Mouse (Mus musculus) neural tube, embryonic 12.5 days (tissue): ENCODE results near the gene Lmntd2. TPM values are rescaled to one million over a fixed set of nuclear protein-coding genes. Genes with fewer than 3 reads are reported as not detected.

ENCODE experiments used
- ATAC-seq: fragments of 200-750 bp; cut with Nextera tagmentation; 2 replicates; pipeline ENCODE4 v1.8.0; 2017; ENCODE audit warnings: low read depth, mild to moderate bottlenecking, moderate TSS enrichment, moderate library complexity; ENCODE audit not compliant: low FRiP score
- H3K27ac ChIP-seq: fragments of 300-500 bp; sonication (generic); 2 replicates; pipeline ENCODE4 v1.5.1; 2016
- H3K27me3 ChIP-seq: fragments of 300-500 bp; sonication (generic); replicated peaks from 2 replicates; pipeline ENCODE4 v1.6.1; 2016; ENCODE audit warnings: mild to moderate bottlenecking
- H3K36me3 ChIP-seq: fragments of 300-500 bp; sonication (generic); 2 replicates; pipeline ENCODE4 v1.6.1; 2016; ENCODE audit warnings: mild to moderate bottlenecking
- H3K4me1 ChIP-seq: fragments of 300-500 bp; sonication (generic); 2 replicates; pipeline ENCODE4 v1.6.1; 2016
- H3K4me2 ChIP-seq: fragments of 300-500 bp; sonication (generic); replicated peaks from 2 replicates; pipeline ENCODE4 v1.6.1; 2016; ENCODE audit warnings: mild to moderate bottlenecking
- H3K4me3 ChIP-seq: fragments of 300-500 bp; sonication (generic); 2 replicates; pipeline ENCODE4 v1.5.1; 2016
- H3K9ac ChIP-seq: fragments of 300-500 bp; sonication (generic); 2 replicates; pipeline ENCODE4 v1.6.1; 2016; ENCODE audit warnings: mild to moderate bottlenecking
- H3K9me3 ChIP-seq: fragments of 300-500 bp; sonication (generic); 2 replicates; pipeline ENCODE4 v1.6.1; 2016; ENCODE audit warnings: mild to moderate bottlenecking
- WGBS: fragments of 180-500 bp; shearing (Covaris S2); methylation state at CpG from one replicate; pipeline ENCODE4 v1.1.7; 2016; 5-methylcytosine and 5-hydroxymethylcytosine counted together
- polyA plus RNA-seq: library from polyadenylated mRNA; unstranded; fragments of >200 nt; fragmentation: Nextera tagmentation; extraction: Ambion mirVana; gene quantifications from 2 replicates; pipeline ENCODE4 v1.2.1, GENCODE M21; 2016

Lmntd2 gene
- polyA plus RNA-seq, 1 experiment from 2014 or later: 3.8 TPM

DNA sequence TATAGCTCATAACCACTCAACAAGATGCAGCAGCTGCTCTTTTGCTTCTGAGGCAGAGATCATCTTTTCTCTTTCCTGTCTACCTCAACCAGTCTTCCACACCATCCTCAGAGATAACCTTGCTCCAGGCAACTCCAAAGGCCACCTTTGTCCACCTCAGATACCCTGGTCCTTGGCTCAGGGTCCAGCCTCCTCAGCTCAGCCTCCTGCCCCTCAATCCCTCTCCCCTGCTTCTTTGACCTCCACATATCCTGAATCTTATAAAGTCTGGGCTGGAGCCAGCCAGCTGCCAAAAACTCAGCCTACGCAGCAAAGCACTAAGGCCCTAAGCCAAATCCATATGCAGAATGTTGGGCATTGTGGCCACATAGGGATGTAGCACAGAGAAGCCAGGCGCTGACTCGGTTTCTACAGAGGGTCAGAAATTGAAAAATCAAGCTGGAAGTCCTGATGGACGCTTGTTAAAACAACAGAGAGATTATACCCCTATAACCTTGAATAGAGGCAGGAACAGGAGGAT is 8.9 kb upstream of the Lmntd2 start:
- H3K27me3 ChIP-seq: no peaks in the 10 kb centered on the region
- H3K9ac ChIP-seq: no peak overlapping the region
- 94% methylated on average over 4 of the region's 4 CpGs for WGBS
- peaks cover 16% of the 10 kb centered on the region for H3K4me1 ChIP-seq
- peak overlapping the region; percentile 82; the same call in 1 of the 2 replicates for H3K4me2 ChIP-seq
- no peak for ATAC-seq
- no peak overlapping the region for H3K27ac ChIP-seq
- peaks cover 10% of the 10 kb centered on the region for H3K36me3 ChIP-seq
- H3K9me3 ChIP-seq: no peaks in the 10 kb centered on the region; the same call in 1 of the 2 replicates
- H3K4me3 ChIP-seq: no peak overlapping the region

DNA sequence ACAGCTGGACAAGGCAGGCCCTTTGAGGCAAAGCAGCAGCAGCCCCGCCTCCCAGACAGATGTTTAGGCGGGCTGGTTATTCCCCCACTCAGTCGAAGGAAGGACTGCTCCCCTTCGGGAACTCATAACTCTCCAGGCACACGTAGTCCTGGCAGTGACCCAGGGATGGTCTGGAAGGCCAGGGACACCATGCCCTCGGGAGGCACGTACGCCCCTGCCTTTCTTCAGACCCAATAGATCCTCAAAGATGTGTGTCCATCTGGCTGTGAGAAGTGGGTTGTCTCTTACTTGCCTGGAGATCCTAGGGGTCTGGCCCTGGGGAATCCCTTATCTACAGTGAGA is 8.2 kb upstream of the Lmntd2 start:
- peaks cover 17% of the 10 kb centered on the region for H3K36me3 ChIP-seq
- no peaks in the 10 kb centered on the region; the same call in 1 of the 2 replicates for H3K9me3 ChIP-seq

DNA sequence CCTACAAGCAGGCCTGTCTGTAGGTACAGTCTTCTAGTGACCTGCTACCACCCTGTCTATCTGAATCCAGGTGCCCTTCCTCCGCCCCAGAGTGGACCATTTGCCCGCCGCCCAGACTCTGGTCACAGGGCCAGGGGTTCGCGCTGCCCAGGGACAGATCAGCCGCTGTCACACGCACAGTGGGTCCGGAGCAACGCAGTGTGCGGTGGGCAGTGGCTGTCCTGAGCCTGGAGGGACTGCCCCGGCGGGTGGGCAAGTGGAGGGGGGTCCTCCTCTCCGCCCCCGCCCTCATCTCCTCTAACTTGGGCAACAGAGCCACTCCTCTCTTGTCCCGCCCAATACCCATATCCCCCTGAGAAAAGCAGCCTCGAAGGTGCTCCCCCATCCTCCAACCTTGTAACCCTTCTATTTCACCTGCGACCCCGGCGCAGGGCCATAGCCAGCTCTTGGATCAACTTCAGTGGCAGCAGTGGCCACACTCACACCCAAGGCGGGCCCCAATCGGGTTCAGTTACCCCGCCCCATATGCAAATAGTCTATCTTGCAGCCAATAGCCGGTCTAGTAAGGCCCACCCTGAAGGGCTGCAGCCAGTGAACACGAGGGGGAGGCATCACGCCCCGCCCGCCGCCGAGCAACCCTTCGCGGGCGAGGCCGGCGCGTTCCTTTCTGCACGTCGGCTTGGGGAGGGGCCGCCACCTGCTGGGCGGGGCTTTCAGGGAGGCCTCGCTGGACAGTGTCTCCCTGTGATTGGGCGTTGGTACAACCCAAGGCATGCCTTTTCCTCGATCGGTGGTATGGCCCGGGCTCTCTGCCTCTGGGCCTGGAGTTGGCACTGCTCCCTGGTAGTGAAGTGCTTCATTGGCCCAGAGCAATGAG is 7.6 kb upstream of the Lmntd2 start:
- Histone ChIP-seq H3K27me3 (no peaks in the 10 kb centered on the region), H3K36me3 (peaks cover 17% of the 10 kb centered on the region), H3K9ac (peak overlapping the region; percentile 65), H3K9me3 (no peaks in the 10 kb centered on the region), H3K27ac (peak overlapping the region; percentile 46), H3K4me2 (peak overlapping the region; percentile 82), H3K4me1 (peaks cover 26% of the 10 kb centered on the region), H3K4me3 (peak overlapping the region; percentile 43)
- peak; percentile 96 for ATAC-seq
- 3% methylated on average over 44 of the region's 44 CpGs for WGBS

More for the DNA sequence above, 8.2 kb upstream of the Lmntd2 start:
- Histone ChIP-seq H3K4me2 (peak overlapping the region; percentile 82), H3K9ac (peak overlapping the region; percentile 38), H3K27ac (peak overlapping the region; percentile 46; the same call in 1 of the 2 replicates), H3K4me1 (peaks cover 20% of the 10 kb centered on the region), H3K4me3 (peak overlapping the region; percentile 43), H3K27me3 (no peaks in the 10 kb centered on the region)
- ATAC-seq: no peak; the same call in 1 of the 2 replicates
- 11% methylated on average over 8 of the region's 8 CpGs for WGBS

DNA sequence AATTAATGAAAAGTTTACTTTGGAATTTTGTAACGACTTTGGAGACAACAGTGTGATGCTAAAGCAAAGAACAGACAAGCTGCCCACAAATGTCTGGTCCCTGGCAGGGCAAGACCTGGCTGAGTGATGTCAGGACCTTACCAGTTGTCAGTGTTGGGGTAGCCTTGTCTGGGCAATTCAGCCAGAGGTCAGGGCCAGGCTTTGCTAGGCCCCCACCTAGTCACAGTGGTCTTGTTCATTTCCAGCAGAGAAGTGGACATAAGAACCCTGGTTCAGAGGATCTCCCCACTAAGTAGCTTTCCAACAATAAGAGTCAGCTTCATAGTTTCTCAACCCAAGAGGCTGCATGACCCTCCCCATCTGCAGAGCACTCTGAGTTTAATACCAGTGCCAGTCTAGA is 6.5 kb upstream of the Lmntd2 start:
- no peak overlapping the region for H3K9ac ChIP-seq
- H3K36me3 ChIP-seq: peaks cover 17% of the 10 kb centered on the region
- no peak overlapping the region for H3K27ac ChIP-seq
- ATAC-seq: no peak
- no peak overlapping the region for H3K4me3 ChIP-seq
- 79% methylated on average over 1 of the region's 1 CpGs for WGBS
- peak overlapping the region; percentile 82; the same call in 1 of the 2 replicates for H3K4me2 ChIP-seq
- peaks cover 33% of the 10 kb centered on the region for H3K4me1 ChIP-seq
- no peaks in the 10 kb centered on the region for H3K9me3 ChIP-seq
- H3K27me3 ChIP-seq: no peaks in the 10 kb centered on the region

DNA sequence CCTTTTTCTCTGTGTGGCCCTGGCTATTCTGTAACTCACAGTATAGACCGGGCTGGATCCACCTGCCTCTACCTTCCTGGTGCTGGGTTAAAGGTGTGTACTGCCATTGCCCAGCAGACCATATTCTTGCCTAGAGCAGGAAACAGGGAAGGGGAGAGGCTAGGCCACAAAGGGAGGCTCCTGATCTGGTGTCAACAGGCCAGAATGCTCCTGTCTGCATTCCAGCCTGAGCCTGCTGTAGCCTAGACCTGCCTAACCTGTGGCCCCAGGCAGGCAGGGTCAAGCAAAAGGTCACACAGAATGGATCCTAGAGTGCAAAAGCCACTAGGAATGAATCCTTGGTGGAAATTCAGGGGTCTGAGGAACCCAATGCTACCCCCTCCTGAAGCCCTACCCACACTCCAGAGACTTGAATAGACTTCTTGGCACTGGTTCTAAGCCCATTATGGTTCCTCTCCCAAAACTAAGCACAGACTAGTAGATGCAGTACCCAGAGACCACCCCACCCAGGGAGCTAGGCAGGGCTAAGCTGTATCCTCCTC is 5.7 kb upstream of the Lmntd2 start:
- 100% methylated on average over 1 of the region's 1 CpGs for WGBS
- H3K4me3 ChIP-seq: no peak overlapping the region
- H3K4me2 ChIP-seq: no peak overlapping the region
- no peaks in the 10 kb centered on the region for H3K9me3 ChIP-seq
- H3K27me3 ChIP-seq: no peaks in the 10 kb centered on the region
- no peak for ATAC-seq
- no peak overlapping the region for H3K9ac ChIP-seq
- H3K27ac ChIP-seq: no peak overlapping the region
- H3K4me1 ChIP-seq: peaks cover 40% of the 10 kb centered on the region
- H3K36me3 ChIP-seq: peaks cover 17% of the 10 kb centered on the region

DNA sequence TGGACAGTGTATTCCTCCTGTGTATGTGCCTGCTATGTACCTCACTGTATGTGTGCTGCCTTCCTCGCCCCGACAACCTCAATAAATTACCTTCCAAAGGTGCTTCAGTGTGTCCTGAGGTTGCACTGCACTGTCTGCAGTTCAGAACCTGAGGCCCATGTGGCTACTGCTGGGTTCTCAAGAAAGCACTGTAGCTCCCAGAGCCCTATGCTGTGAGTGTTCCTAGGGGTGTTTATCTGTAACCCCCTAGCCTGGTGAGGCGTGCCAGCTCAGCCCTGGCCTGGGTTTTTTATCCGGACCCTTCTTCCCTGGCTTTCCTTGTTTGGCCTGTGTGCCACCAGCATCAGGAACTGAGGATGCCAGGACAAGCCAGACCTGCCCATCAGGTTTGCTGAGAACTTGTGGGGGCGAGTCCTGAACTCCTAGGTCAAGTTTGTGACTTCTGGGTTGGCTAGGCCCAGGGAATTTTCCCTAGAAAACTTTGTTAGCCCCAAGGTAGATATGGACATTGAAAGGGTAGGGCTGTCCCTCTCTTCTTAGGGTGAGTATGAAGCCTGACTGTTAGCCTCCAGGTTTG is 4.8 kb upstream of the Lmntd2 start:
- H3K9ac ChIP-seq: no peak overlapping the region
- no peaks in the 10 kb centered on the region for H3K27me3 ChIP-seq
- H3K36me3 ChIP-seq: peaks cover 17% of the 10 kb centered on the region
- H3K27ac ChIP-seq: no peak overlapping the region
- H3K9me3 ChIP-seq: no peaks in the 10 kb centered on the region
- WGBS: 87% methylated on average over 5 of the region's 5 CpGs
- no peak overlapping the region for H3K4me3 ChIP-seq
- H3K4me1 ChIP-seq: peaks cover 47% of the 10 kb centered on the region
- H3K4me2 ChIP-seq: no peak overlapping the region
- ATAC-seq: no peak

DNA sequence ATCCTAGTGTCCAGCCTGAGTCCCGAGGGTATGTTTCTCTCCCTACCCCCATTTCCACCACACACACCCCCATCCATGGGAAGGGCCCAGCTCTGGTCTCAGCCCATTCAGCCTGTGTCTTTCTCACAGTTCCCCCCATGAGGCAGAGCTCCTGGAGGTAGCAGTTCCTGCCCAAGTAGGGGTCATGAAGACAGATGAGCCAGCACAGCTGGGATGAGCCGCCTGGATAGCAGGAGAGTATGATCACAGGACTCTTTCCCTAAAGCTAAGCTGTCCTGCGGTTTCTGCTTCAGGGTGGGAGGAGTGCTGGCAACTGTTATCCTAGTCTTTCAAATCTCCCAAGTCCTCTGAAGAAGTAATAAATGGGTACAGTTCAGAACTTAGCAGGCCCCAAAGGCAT is 4.3 kb upstream of the Lmntd2 start:
- H3K4me3 ChIP-seq: no peak overlapping the region
- no peak overlapping the region for H3K4me2 ChIP-seq
- 90% methylated on average over 3 of the region's 3 CpGs for WGBS
- no peak overlapping the region for H3K27ac ChIP-seq
- no peaks in the 10 kb centered on the region for H3K27me3 ChIP-seq
- H3K9me3 ChIP-seq: no peaks in the 10 kb centered on the region
- H3K9ac ChIP-seq: no peak overlapping the region
- peaks cover 17% of the 10 kb centered on the region for H3K36me3 ChIP-seq
- ATAC-seq: no peak
- H3K4me1 ChIP-seq: peaks cover 47% of the 10 kb centered on the region

DNA sequence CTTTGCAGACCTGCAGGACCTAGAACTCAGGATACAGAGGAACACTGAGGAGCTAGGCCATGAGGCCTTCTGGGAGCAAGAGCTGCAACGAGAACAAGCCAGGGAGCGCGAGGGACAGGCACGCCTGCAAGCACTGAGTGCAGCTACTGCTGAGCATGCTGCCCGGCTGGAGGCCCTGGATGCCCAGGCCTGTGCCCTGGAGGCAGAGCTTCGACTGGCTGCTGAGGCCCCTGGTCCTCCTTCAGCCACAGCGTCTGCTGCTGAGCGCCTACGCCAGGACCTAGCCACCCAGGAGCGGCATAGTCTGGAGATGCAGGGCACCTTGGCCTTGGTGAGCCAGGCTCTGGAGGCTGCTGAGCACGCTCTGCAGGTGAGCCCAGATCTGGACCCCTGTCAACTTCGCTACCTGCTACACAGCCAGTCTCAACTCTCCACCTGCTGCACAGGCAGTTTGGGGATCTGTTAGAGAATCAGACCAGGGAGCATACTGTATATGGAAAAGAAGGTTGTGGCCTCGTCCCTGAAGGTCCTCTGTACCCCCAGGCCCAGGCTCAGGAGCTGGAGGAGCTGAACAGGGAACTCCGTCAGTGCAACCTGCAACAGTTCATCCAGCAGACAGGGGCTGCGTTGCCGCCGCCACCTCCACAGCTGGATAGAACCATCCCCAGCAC is 3.6 kb upstream of the Lmntd2 start:
- ATAC-seq: no peak
- no peaks in the 10 kb centered on the region for H3K27me3 ChIP-seq
- H3K36me3 ChIP-seq: peaks cover 17% of the 10 kb centered on the region
- H3K4me2 ChIP-seq: peak overlapping the region; percentile 95
- no peak overlapping the region; the same call in 1 of the 2 replicates for H3K9ac ChIP-seq
- H3K4me3 ChIP-seq: no peak overlapping the region
- peaks cover 47% of the 10 kb centered on the region for H3K4me1 ChIP-seq
- H3K9me3 ChIP-seq: no peaks in the 10 kb centered on the region
- no peak overlapping the region for H3K27ac ChIP-seq
- 93% methylated on average over 17 of the region's 17 CpGs for WGBS

DNA sequence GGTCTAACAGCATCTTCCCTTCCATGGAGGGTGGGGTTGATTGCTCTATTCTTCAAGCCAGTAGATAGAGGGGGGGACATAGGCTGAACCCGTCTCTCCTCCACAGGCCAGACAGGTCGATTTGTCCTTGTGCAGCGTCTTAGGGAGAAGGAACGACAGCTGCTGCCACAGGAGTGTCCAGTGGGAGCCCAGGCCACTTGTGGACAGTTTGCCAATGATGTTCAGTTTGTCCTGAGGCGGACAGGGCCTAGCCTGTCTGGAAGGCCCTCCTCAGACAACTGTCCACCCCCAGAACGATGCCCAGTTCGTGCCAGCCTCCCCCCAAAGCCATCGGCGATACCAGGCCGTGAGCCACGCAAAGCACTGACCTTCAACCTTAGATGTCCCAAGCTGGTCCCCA is 3.0 kb upstream of the Lmntd2 start:
- Histone ChIP-seq H3K4me3 (no peak overlapping the region; the same call in 1 of the 2 replicates), H3K9me3 (no peaks in the 10 kb centered on the region), H3K9ac (peak overlapping the region; percentile 71; the same call in 1 of the 2 replicates), H3K36me3 (peaks cover 17% of the 10 kb centered on the region), H3K4me2 (peak overlapping the region; percentile 95), H3K27me3 (no peaks in the 10 kb centered on the region), H3K4me1 (peaks cover 41% of the 10 kb centered on the region), H3K27ac (no peak overlapping the region)
- WGBS: 93% methylated on average over 11 of the region's 11 CpGs
- ATAC-seq: no peak

DNA sequence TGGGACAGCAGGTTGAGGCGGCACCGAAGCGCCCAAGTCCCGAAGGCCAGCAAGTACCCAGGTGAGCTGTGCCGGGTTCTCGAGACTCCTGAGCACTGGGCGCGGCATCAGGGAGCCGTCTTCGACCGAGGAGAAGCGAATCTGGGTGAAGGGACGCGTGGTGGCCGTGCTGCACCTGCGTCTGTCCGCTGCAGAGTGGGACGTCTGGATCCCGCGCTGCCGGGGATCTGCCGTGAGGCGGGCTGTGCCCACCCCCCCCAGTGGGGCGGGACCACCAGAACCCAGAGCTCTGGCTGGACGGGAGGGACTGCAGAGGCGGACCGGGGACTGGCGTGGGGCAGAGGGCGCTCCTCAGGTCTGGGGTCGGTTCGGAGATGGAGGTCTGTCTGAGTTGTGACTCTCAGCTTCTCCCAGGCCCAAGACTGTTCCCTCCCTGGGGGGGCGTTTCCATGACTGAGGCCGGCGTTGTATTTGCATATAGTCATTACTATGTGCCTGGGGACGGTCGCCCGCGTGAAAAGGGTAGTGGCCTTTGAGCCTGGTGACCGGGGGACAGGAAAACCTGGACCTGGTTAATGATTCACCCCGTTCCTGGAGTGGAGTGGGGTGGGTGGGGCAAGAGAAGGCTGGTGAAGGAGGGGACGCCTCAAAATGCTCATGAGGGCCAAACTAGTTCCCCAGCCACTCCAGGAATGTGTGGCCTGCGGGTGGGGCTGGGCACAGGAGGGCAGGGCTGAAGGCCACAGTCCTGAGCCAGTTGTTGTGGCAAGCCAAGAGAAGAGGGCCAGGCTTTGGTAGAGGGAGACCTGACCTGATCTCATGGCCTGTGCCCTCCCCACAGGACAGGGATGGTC is 2.2 kb upstream of the Lmntd2 start:
- H3K9me3 ChIP-seq: no peaks in the 10 kb centered on the region
- under 1% methylated on average over 42 of the region's 42 CpGs for WGBS
- ATAC-seq: peak; percentile 69
- H3K27me3 ChIP-seq: no peaks in the 10 kb centered on the region
- H3K4me2 ChIP-seq: peak overlapping the region; percentile 95
- peak overlapping the region; percentile 71 for H3K9ac ChIP-seq
- H3K36me3 ChIP-seq: peaks cover 17% of the 10 kb centered on the region
- peak overlapping the region; percentile 76 for H3K4me3 ChIP-seq
- peaks cover 37% of the 10 kb centered on the region for H3K4me1 ChIP-seq
- H3K27ac ChIP-seq: peak overlapping the region; percentile 53; the same call in 1 of the 2 replicates
